Mouse (Mus musculus): ENCODE measurements at regions not wholly inside any gene's neighbourhood (a gene's known extent, or its start where the extent isn't known, plus 50 kb on each side); places are given as distances from the start of the nearest gene placed in this dataset.

- no peak for TF ChIP-seq POLR2A (IDR thresholded peaks at IDR 0.05; ENCODE audit: insufficient read depth, low read depth, low read length)
- no peak for TF ChIP-seq CTCF (IDR thresholded peaks at IDR 0.05; ENCODE audit: insufficient read depth, low read depth, low read length)
These were observed 139.9 kb downstream of the Tle1 start for GRCm38 (mm10) chr4:72060605-72061352.

Data from olfactory bulb, adult 2 months (tissue).